Comparison of ENCODE assay signal across 22 mouse cellular contexts in the genomic region with DNA sequence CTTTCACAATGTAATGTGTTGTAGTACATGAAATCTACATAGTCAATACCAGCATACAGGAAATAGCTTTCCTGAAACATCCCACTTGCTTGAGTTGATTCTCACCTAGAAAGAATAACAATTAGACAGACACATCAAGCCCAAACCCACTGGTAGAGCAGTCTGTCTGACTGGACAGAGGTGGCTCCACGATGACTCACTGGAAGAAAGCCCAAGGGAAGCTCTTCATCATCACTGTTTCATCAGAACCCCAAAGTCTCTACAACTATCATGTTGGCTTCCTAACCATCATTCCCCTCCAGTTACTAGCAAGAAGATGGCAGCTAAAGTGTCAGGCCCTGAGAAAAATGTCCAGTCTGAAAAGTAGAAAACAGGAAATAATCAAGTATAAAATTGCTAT.
DNase-seq lines count a peak whose midpoint lies in the region; TF ChIP-seq lines count a peak whose summit lies in the region.
"Had no signal": no experiment of that assay in that cellular context is flagged by ENCODE, and none has a peak within 500 bp of the region (broad histone marks: within the 10 kb centered on the region; RNA-seq: fewer than 3 reads in every experiment).

No protein-coding gene starts in this region.

- H3K36me3 ChIP-seq in C2C12 (ENCODE audit: control insufficient read depth, insufficient read depth): peaks cover 9% of the 10 kb centered on the region
- H3K36me3 ChIP-seq: intestine, embryonic 15.5 days had no signal

- TF ChIP-seq CTCF in C2C12 (IDR thresholded peaks at IDR 0.05; ENCODE audit: control insufficient read depth, insufficient read depth, insufficient read length): no peak

- H3ac ChIP-seq in C2C12 (ENCODE audit: control insufficient read depth, insufficient read length, low read depth): no peak overlapping the region

- peak; percentile 21 to 75 for DNase-seq in adrenal gland, adult (ENCODE audit: inconsistent age in 2 of 2, low spot score in 1 of 2)
- DNase-seq in adrenal gland, postnatal 4 days (ENCODE audit: low spot score in 2 of 2): no peak
- DNase-seq in adrenal gland, postnatal 14 days: peak; percentile 18
- no peak for DNase-seq in adrenal gland, adult 18-20 months (ENCODE audit: low spot score in 2 of 2)
- DNase-seq in adrenal gland, postnatal 36 days: peak; percentile 39 to 44
- no peak for DNase-seq in lung, postnatal 36 days
- DNase-seq in right cerebral cortex, adult 18-20 months: no peak
- DNase-seq: cerebellum, adult 11 months; cerebellum, adult 2 months; cerebellum, adult 9-11 months; cerebellum, postnatal 25 days; forebrain, postnatal 0 days; gastrocnemius, postnatal 10 days; gastrocnemius, postnatal 36 days; kidney, adult 11 months; kidney, adult 8-10 months had no signal

- no peak overlapping the region for H3K4me3 ChIP-seq in C2C12 (ENCODE audit: insufficient read depth, poor library complexity, severe bottlenecking)
- H3K4me3 ChIP-seq: embryonic facial prominence, embryonic 12.5 days; embryonic facial prominence, embryonic 15.5 days; hindbrain, embryonic 10.5 days; hindbrain, embryonic 13.5 days; intestine, embryonic 15.5 days had no signal

- no peaks in the 10 kb centered on the region for H3K27me3 ChIP-seq in C2C12 (ENCODE audit: control insufficient read depth, insufficient read depth, insufficient read length)
- H3K27me3 ChIP-seq: embryonic facial prominence, embryonic 12.5 days; embryonic facial prominence, embryonic 15.5 days; hindbrain, embryonic 13.5 days; intestine, embryonic 15.5 days had no signal

- no peaks in the 10 kb centered on the region for H3K79me3 ChIP-seq in C2C12 (ENCODE audit: low read depth)

- no peaks in the 10 kb centered on the region for H3K79me2 ChIP-seq in C2C12 (ENCODE audit: control insufficient read depth, insufficient read depth)

TF ChIP-seq in C2C12, 6 proteins besides CTCF, POLR2A, EP300 and RAD21:
- TF ChIP-seq FOSL1 (IDR thresholded peaks at IDR 0.05; ENCODE audit: insufficient read depth, low read length, poor library complexity, severe bottlenecking) (peak; percentile 60), MAX (IDR thresholded peaks at IDR 0.05) (no peak), MYOG (IDR thresholded peaks at IDR 0.05; ENCODE audit: control insufficient read depth, extremely low read depth, insufficient read length) (no peak), MYOD1 (IDR thresholded peaks at IDR 0.05; ENCODE audit: control insufficient read depth, insufficient read length, low read depth) (no peak), CEBPB (IDR thresholded peaks at IDR 0.05; ENCODE audit: low read depth) (peak; percentile 34), USF1 (IDR thresholded peaks at IDR 0.05; ENCODE audit: low read depth) (no peak)
TF ChIP-seq in C2C12: peak in this region for 2.

Comparison
In these comparisons a context has a peak if more than half of its experiments do, and no peak if none do; other contexts are left out.
1. DNase-seq: peak in adrenal gland, adult (2 of 2), adrenal gland, postnatal 14 days (single experiment) and adrenal gland, postnatal 36 days (2 of 2); none in adrenal gland, postnatal 4 days (0 of 2), adrenal gland, adult 18-20 months (0 of 2), lung, postnatal 36 days (single experiment) and right cerebral cortex, adult 18-20 months (single experiment).